Mouse (Mus musculus): ENCODE results near the gene Serpinf2. TPM values are rescaled to one million over a fixed set of nuclear protein-coding genes. Genes with fewer than 3 reads are reported as not detected.

Serpinf2 gene
- polyA plus RNA-seq, 1 experiment from 2014 or later: 0.27 TPM

- Histone ChIP-seq H3K27ac (ENCODE audit: low read depth, low read length) (peak overlapping the region; percentile 52; the same call in 1 of the 2 replicates), H3K9ac (replicated peaks; ENCODE audit: low read depth, low read length) (peak overlapping the region; percentile 72; the same call in 1 of the 2 replicates), H3K4me1 (ENCODE audit: control insufficient read depth, insufficient read depth, low read length) (peaks cover 19% of the 10 kb centered on the region), H3K4me3 (ENCODE audit: low read depth, low read length) (peak overlapping the region; percentile 73), H3K4me2 (ENCODE audit: low read depth, low read length) (peak overlapping the region; percentile 99), H3K27me3 (ENCODE audit: control insufficient read depth, insufficient read depth, low read length) (no peaks in the 10 kb centered on the region), H3K36me3 (ENCODE audit: control insufficient read depth, insufficient read depth, low read length) (0 out of 2 replicates have a peak, but pooled peaks cover 6% of the 10 kb centered on the region), H3K9me3 (ENCODE audit: control insufficient read depth, low read length) (no peaks in the 10 kb centered on the region)
- ATAC-seq (ENCODE audit: low read depth): no peak
- 71% methylated on average over 10 of the region's 10 CpGs for WGBS
These were observed 15.8 kb upstream of the Serpinf2 start for GRCm38 (mm10) chr11:75455041-75455736.

DNA sequence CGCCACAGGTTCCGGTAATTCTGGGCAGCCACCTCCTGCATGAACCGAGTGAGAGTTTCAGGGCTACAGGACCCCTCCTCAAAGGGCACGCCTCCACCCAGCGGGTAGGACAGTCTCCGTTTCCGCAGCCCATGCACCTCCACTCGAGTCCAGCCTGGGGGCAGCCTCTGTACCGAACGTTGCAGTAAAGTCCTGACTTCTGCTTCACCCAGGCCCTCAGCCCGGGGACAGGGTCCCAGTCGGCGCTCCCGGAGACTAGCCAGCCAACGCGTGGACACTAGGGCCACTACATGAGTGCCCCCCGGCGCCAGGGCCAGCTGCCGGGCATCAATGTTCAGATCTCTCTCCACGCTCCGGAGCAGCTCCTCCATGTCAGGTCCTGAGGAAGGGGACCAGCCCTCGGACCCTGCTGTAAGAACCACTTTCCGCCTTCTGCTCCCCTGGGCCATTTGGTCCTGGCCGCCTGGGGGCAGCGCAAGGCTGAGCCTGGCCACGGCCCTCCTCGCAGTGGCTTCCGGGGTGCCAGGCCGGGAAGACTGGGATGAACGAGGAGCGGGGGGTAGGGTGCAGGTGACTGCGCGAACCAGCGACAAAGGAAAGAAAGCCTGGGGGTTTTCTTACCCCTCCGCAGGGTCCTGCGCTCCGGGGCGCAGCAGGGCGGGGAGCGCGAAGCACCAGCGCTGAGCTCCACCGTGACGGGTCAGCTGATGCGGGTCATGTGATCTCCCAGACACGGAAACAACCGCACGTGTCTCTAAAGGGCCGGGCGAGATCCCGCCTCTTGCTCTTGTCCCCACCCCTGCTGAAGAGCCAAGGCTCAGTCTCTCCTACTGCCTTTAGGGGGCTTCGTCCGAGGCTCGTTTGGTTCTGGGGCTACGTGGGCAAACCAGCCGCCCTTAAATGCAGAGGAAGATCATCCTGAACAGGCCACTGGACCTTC lies 14.9 kb upstream of the Serpinf2 start, which contains the start of gene Wdr81:
Gene Wdr81 (minus strand): TSS at position 727 of the 940 bp plus-strand sequence.
- Histone ChIP-seq H3K27ac (ENCODE audit: low read depth, low read length) (peak within 1 kb of the TSS; percentile 52; the same call in 1 of the 2 replicates), H3K4me3 (ENCODE audit: low read depth, low read length) (peak within 1 kb of the TSS; percentile 73), H3K36me3 (ENCODE audit: control insufficient read depth, insufficient read depth, low read length) (0 out of 2 replicates have a peak, but pooled peaks cover 6% of the 10 kb centered on the region), H3K9ac (replicated peaks; ENCODE audit: low read depth, low read length) (peak within 1 kb of the TSS; percentile 72), H3K4me2 (ENCODE audit: low read depth, low read length) (peak within 1 kb of the TSS; percentile 99), H3K4me1 (ENCODE audit: control insufficient read depth, insufficient read depth, low read length) (peaks cover 13% of the 10 kb centered on the region), H3K9me3 (ENCODE audit: control insufficient read depth, low read length) (no peaks in the 10 kb centered on the region), H3K27me3 (ENCODE audit: control insufficient read depth, insufficient read depth, low read length) (no peaks in the 10 kb centered on the region)
- peak; percentile 94 for ATAC-seq (ENCODE audit: low read depth)
- WGBS: 2% methylated on average over 56 of the region's 56 CpGs

DNA sequence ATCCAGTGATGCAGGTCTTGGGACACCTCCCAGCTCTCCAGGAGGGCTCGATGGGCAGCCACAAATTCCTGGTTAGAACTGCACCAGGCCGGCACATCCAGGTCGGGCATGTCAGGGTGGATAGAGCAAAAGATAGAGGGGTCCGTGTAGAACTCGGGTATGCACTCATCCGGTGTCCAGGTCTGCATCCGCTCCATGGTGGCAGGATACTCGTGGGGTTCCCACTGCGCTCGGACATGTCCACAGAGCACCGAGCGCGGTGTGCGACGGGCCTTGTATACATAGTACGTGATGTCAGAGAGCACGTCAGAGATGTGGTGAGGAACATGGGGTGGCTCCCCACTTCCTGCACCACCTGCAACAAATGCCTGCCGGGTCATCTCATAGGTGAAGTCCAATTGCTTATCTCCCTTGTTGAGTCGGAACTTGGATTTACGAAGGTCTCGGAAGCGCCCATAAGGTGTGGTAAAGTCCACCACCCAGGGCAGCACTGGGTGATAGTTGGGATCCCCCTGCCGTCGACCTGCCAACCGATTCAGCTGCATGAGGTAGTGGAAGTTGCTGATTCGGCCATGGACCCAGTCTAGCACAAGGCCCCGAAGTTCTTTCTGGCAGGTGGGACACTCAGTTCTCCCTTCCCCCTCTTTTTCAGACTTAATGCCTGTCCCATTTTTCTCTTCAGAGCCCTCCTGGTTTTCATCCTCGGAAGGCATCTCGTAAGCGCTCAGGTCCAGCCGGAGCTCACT lies 13.6 kb upstream of the Serpinf2 start:
- no peak for ATAC-seq (ENCODE audit: low read depth)
- 95% methylated on average over 31 of the region's 31 CpGs for WGBS
- no peak overlapping the region for H3K4me2 ChIP-seq (ENCODE audit: low read depth, low read length)

GRCm38 (mm10) chr11:75452081-75452480 lies 12.7 kb upstream of the Serpinf2 start:
- no peak overlapping the region for H3K4me3 ChIP-seq (ENCODE audit: low read depth, low read length)
- ATAC-seq (ENCODE audit: low read depth): no peak
- H3K9me3 ChIP-seq (ENCODE audit: control insufficient read depth, low read length): no peaks in the 10 kb centered on the region
- H3K4me1 ChIP-seq (ENCODE audit: control insufficient read depth, insufficient read depth, low read length): peaks cover 13% of the 10 kb centered on the region
- no peaks in the 10 kb centered on the region for H3K27me3 ChIP-seq (ENCODE audit: control insufficient read depth, insufficient read depth, low read length)
- peaks cover 21% of the 10 kb centered on the region for H3K36me3 ChIP-seq (ENCODE audit: control insufficient read depth, insufficient read depth, low read length)
- no peak overlapping the region for H3K27ac ChIP-seq (ENCODE audit: low read depth, low read length)
- no peak overlapping the region for H3K4me2 ChIP-seq (ENCODE audit: low read depth, low read length)
- WGBS: 92% methylated on average over 8 of the region's 8 CpGs
- no peak overlapping the region for H3K9ac ChIP-seq (replicated peaks; ENCODE audit: low read depth, low read length)

More for the DNA sequence above, 13.6 kb upstream of the Serpinf2 start:
- Histone ChIP-seq H3K36me3 (ENCODE audit: control insufficient read depth, insufficient read depth, low read length) (peaks cover 11% of the 10 kb centered on the region), H3K4me1 (ENCODE audit: control insufficient read depth, insufficient read depth, low read length) (peaks cover 13% of the 10 kb centered on the region), H3K27me3 (ENCODE audit: control insufficient read depth, insufficient read depth, low read length) (no peaks in the 10 kb centered on the region), H3K4me3 (ENCODE audit: low read depth, low read length) (no peak overlapping the region), H3K9me3 (ENCODE audit: control insufficient read depth, low read length) (no peaks in the 10 kb centered on the region), H3K27ac (ENCODE audit: low read depth, low read length) (no peak overlapping the region), H3K9ac (replicated peaks; ENCODE audit: low read depth, low read length) (peak overlapping the region; percentile 12; the same call in 1 of the 2 replicates)

GRCm38 (mm10) chr11:75450936-75451335 lies 11.5 kb upstream of the Serpinf2 start:
- Histone ChIP-seq H3K9me3 (ENCODE audit: control insufficient read depth, low read length) (no peaks in the 10 kb centered on the region), H3K27ac (ENCODE audit: low read depth, low read length) (no peak overlapping the region), H3K36me3 (ENCODE audit: control insufficient read depth, insufficient read depth, low read length) (peaks cover 21% of the 10 kb centered on the region), H3K4me1 (ENCODE audit: control insufficient read depth, insufficient read depth, low read length) (peaks cover 13% of the 10 kb centered on the region), H3K4me3 (ENCODE audit: low read depth, low read length) (no peak overlapping the region), H3K9ac (replicated peaks; ENCODE audit: low read depth, low read length) (no peak overlapping the region), H3K27me3 (ENCODE audit: control insufficient read depth, insufficient read depth, low read length) (no peaks in the 10 kb centered on the region), H3K4me2 (ENCODE audit: low read depth, low read length) (no peak overlapping the region)
- WGBS: 92% methylated on average over 15 of the region's 15 CpGs
- no peak for ATAC-seq (ENCODE audit: low read depth)

GRCm38 (mm10) chr11:75450304-75450908 lies 11.0 kb upstream of the Serpinf2 start:
- Histone ChIP-seq H3K4me2 (ENCODE audit: low read depth, low read length) (no peak overlapping the region), H3K27ac (ENCODE audit: low read depth, low read length) (no peak overlapping the region), H3K4me1 (ENCODE audit: control insufficient read depth, insufficient read depth, low read length) (peaks cover 13% of the 10 kb centered on the region), H3K9ac (replicated peaks; ENCODE audit: low read depth, low read length) (no peak overlapping the region), H3K4me3 (ENCODE audit: low read depth, low read length) (no peak overlapping the region), H3K36me3 (ENCODE audit: control insufficient read depth, insufficient read depth, low read length) (peaks cover 25% of the 10 kb centered on the region), H3K9me3 (ENCODE audit: control insufficient read depth, low read length) (no peaks in the 10 kb centered on the region), H3K27me3 (ENCODE audit: control insufficient read depth, insufficient read depth, low read length) (no peaks in the 10 kb centered on the region)
- 86% methylated on average over 8 of the region's 8 CpGs for WGBS
- ATAC-seq (ENCODE audit: low read depth): no peak

DNA sequence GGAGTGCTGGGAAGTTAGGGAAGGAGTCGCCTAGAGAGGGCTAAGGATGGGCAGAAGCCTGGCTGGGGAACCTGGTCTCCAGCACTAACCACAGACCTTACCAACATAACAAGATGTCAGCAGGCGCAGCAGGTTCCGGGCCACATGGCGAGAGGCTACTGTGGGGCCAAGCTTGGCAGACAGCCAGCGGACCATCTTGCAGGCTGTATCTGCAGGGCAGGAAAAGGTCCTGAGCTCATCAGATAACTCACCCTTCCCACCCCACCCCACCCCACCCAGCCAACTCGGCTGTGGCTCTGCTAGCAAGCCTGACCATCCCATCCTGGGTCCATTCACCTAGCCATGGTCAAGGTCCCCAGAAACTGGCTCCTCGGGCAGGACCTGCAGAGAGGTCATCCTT lies 10.3 kb upstream of the Serpinf2 start:
- Histone ChIP-seq H3K4me3 (ENCODE audit: low read depth, low read length) (no peak overlapping the region), H3K27me3 (ENCODE audit: control insufficient read depth, insufficient read depth, low read length) (no peaks in the 10 kb centered on the region), H3K27ac (ENCODE audit: low read depth, low read length) (no peak overlapping the region), H3K9me3 (ENCODE audit: control insufficient read depth, low read length) (no peaks in the 10 kb centered on the region), H3K4me2 (ENCODE audit: low read depth, low read length) (no peak overlapping the region), H3K9ac (replicated peaks; ENCODE audit: low read depth, low read length) (no peak overlapping the region), H3K4me1 (ENCODE audit: control insufficient read depth, insufficient read depth, low read length) (peaks cover 9% of the 10 kb centered on the region; the same call in 1 of the 2 replicates), H3K36me3 (ENCODE audit: control insufficient read depth, insufficient read depth, low read length) (peaks cover 29% of the 10 kb centered on the region)
- no peak for ATAC-seq (ENCODE audit: low read depth)
- 76% methylated on average over 7 of the region's 7 CpGs for WGBS

- Histone ChIP-seq H3K36me3 (ENCODE audit: control insufficient read depth, insufficient read depth, low read length) (peaks cover 29% of the 10 kb centered on the region), H3K9me3 (ENCODE audit: control insufficient read depth, low read length) (no peaks in the 10 kb centered on the region), H3K4me1 (ENCODE audit: control insufficient read depth, insufficient read depth, low read length) (0 out of 2 replicates have a peak, but pooled peaks cover 2% of the 10 kb centered on the region), H3K27me3 (ENCODE audit: control insufficient read depth, insufficient read depth, low read length) (no peaks in the 10 kb centered on the region), H3K9ac (replicated peaks; ENCODE audit: low read depth, low read length) (no peak overlapping the region), H3K4me3 (ENCODE audit: low read depth, low read length) (no peak overlapping the region), H3K27ac (ENCODE audit: low read depth, low read length) (no peak overlapping the region), H3K4me2 (ENCODE audit: low read depth, low read length) (no peak overlapping the region)
- 85% methylated on average over 3 of the region's 3 CpGs for WGBS
- no peak for ATAC-seq (ENCODE audit: low read depth)
These were observed 9.2 kb upstream of the Serpinf2 start for GRCm38 (mm10) chr11:75448575-75448974.

All from neural tube, embryonic 14.5 days (tissue).